Mouse (Mus musculus) forebrain, embryonic 16.5 days (tissue): ENCODE measurements at regions not wholly inside any gene's neighbourhood (a gene's known extent, or its start where the extent isn't known, plus 50 kb on each side); places are given as distances from the start of the nearest gene placed in this dataset.
A peak's percentile ranks its signal among the peaks of the same experiment; 100 is the strongest.
"Not testable (repeated sequence)": the region's sequence is repeated elsewhere in the genome, so short reads cannot be mapped to it uniquely, and the experiment has no call there.

Experiments
- ATAC-seq: fragments of 200-750 bp; cut with Nextera tagmentation; 2 replicates; pipeline ENCODE4 v1.8.0; 2017; ENCODE audit warnings: mild to moderate bottlenecking, moderate library complexity
- H3K27ac ChIP-seq: fragments of 300-500 bp; sonication (generic); 2 replicates; pipeline ENCODE4 v1.5.1; 2014; ENCODE audit warnings: low read length, control low read depth
- H3K27me3 ChIP-seq: fragments of 300-500 bp; sonication (generic); replicated peaks from 2 replicates; pipeline ENCODE4 v1.6.1; 2014; ENCODE audit warnings: low read length; ENCODE audit not compliant: control insufficient read depth, insufficient read depth
- H3K36me3 ChIP-seq: fragments of 300-500 bp; sonication (generic); 2 replicates; pipeline ENCODE4 v1.6.1; 2014; ENCODE audit not compliant: control insufficient read depth, insufficient read depth
- H3K4me1 ChIP-seq: fragments of 300-500 bp; sonication (generic); replicated peaks from 2 replicates; pipeline ENCODE4 v1.6.1; 2014; ENCODE audit warnings: low read length; ENCODE audit not compliant: control insufficient read depth, insufficient read depth
- H3K4me2 ChIP-seq: fragments of 300-500 bp; sonication (generic); 2 replicates; pipeline ENCODE4 v1.6.1; 2014; ENCODE audit warnings: mild to moderate bottlenecking, low read length, control low read depth
- H3K4me3 ChIP-seq: fragments of 300-500 bp; sonication (generic); replicated peaks from 2 replicates; pipeline ENCODE4 v1.5.1; 2014; ENCODE audit warnings: mild to moderate bottlenecking, low read length, control low read depth
- H3K9ac ChIP-seq: fragments of 300-500 bp; sonication (generic); replicated peaks from 2 replicates; pipeline ENCODE4 v1.6.1; 2014; ENCODE audit warnings: low read depth, low read length, control low read depth
- H3K9me3 ChIP-seq: fragments of 300-500 bp; sonication (generic); 2 replicates; pipeline ENCODE4 v1.6.1; 2016; ENCODE audit warnings: low read length; ENCODE audit not compliant: control insufficient read depth
- WGBS: fragments of 180-500 bp; shearing (Covaris S2); extraction: QIAGEN DNeasy Blood & Tissue Kit; methylation state at CpG from one replicate; pipeline ENCODE4 v1.1.7; 2014; 5-methylcytosine and 5-hydroxymethylcytosine counted together

DNA sequence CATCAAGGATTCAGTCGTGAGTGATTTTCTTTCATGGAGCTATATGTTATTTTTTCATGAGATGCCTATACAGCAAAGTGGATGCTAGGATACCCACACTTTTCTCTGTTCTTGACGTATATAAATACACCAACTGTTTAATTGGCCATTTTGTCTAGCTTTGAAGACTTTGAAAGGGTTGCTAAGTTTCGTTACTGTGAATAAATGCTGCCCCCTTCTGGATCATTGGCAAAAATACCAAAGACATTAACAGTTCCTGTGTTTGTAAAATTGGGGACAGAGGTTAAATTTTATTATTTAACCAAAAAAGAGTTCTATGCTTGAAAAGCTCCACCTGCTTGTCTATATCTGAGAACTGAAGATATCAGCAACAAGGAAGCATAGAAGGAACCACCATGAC, 3624.1 kb downstream of the 9330182O14Rik start:
- ATAC-seq = peak; percentile 28; the same call in 1 of the 2 replicates
- no peak overlapping the region for H3K9ac ChIP-seq
- no peak overlapping the region for H3K4me3 ChIP-seq
- H3K4me2 ChIP-seq = no peak overlapping the region
- WGBS = 20% methylated on average over 3 of the region's 3 CpGs
- H3K27ac ChIP-seq = no peak overlapping the region
- no peaks in the 10 kb centered on the region for H3K36me3 ChIP-seq
- H3K4me1 ChIP-seq = no peaks in the 10 kb centered on the region
- H3K27me3 ChIP-seq = no peaks in the 10 kb centered on the region
- H3K9me3 ChIP-seq = no peaks in the 10 kb centered on the region

DNA sequence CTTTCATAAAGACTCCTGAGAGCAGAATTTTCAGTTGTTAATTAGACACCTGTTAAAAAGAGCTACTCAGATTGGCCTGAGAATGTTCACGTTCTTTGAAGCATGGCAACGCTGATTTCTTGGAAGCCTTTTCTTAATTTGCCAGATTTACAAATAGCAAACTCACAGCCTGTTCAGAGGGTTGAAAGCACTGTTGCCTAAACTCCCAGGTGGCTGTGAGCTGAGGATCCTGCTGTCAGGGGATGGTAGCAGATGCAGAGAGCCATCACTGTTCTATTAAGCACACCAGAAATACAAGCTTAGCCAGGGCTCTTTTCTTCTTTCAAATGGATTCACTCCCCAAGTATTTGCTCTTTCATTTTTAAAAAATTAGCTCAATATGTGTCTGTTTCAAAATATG, 3630.4 kb downstream of the 9330182O14Rik start:
- 39% methylated on average over 2 of the region's 2 CpGs for WGBS
- Histone ChIP-seq H3K4me3 (no peak overlapping the region), H3K36me3 (no peaks in the 10 kb centered on the region), H3K27ac (no peak overlapping the region), H3K9ac (no peak overlapping the region), H3K27me3 (no peaks in the 10 kb centered on the region), H3K4me2 (no peak overlapping the region), H3K9me3 (no peaks in the 10 kb centered on the region), H3K4me1 (no peaks in the 10 kb centered on the region)
- ATAC-seq = peak; percentile 88

DNA sequence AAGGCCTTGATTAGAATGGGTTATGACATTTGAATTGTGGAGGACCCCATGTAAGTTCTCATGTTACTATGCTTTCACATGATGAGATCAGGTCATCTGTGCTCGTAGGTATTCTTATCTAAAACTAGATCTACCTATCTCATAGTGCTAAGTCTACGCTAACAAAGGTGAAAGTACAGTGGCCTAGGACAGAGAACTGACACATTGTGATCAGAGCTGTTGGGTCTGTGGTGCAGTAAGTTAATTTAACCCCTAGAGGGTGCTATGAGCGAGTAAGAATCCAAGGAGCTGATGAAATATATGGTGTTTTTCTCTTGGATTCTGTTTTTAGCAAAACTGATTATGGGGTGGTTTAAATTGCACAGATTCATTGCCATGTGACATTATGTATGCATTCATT, 3638.6 kb downstream of the 9330182O14Rik start:
- Histone ChIP-seq H3K4me1 (no peaks in the 10 kb centered on the region), H3K9me3 (no peaks in the 10 kb centered on the region), H3K4me3 (no peak overlapping the region), H3K9ac (no peak overlapping the region), H3K36me3 (no peaks in the 10 kb centered on the region), H3K27me3 (no peaks in the 10 kb centered on the region), H3K4me2 (no peak overlapping the region), H3K27ac (no peak overlapping the region)
- peak; percentile 82 for ATAC-seq
- 39% methylated on average over 3 of the region's 3 CpGs for WGBS

DNA sequence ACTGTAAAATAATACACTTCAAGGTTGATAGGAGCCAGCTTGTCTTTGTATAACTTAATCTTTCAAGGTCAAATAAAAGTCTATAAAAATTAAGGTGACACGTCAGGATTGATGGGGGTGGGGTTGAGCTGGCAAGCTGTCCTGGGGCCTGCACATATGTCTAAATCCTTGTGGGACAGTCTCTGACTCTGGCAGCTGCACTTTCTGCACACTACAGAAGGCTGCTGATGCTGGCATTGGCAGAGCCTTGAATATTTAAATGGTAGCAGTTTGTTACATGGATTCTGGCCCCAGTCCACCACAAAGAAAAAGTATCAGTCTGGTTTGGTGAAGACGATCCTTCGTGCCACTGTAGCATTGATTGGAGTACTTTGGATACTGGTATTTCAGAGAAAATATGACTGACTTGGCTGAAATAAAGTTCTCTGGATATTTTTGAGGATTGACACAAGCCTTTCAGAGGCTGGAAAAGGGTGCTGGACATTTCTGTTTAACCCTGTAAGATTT, 3648.0 kb downstream of the 9330182O14Rik start:
- H3K36me3 ChIP-seq, H3K9me3 ChIP-seq, H3K4me3 ChIP-seq, H3K27me3 ChIP-seq, H3K9ac ChIP-seq, H3K4me2 ChIP-seq, H3K4me1 ChIP-seq: not testable (repeated sequence)
- peak; percentile 95 for ATAC-seq
- WGBS = 45% methylated on average over 3 of the region's 3 CpGs
- H3K27ac ChIP-seq = peak overlapping the region; percentile 71

DNA sequence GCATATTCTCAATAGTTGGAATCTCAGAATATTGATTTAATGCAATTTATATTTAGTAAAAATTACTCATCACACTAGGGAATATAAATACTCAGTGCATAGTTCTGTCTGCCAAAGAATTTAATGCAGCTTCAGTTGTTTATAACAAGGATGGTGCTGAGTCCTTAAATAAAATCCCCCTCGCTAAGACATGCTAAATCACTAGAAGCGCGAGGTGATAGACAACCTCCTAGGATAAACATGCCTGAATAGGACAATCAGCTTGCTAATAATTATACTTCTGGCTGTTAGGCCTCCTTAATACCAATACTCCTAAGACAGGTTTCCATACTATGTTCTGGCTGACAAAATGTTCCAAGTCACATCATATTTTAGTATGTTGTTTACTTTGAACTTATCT, 3650.0 kb downstream of the 9330182O14Rik start:
- Histone ChIP-seq H3K4me2 (no peak overlapping the region), H3K27me3 (no peaks in the 10 kb centered on the region), H3K9ac (no peak overlapping the region), H3K4me3 (no peak overlapping the region), H3K27ac (no peak overlapping the region), H3K4me1 (no peaks in the 10 kb centered on the region), H3K36me3 (no peaks in the 10 kb centered on the region), H3K9me3 (no peaks in the 10 kb centered on the region)
- WGBS = 49% methylated on average over 3 of the region's 3 CpGs
- ATAC-seq = peak; percentile 57

DNA sequence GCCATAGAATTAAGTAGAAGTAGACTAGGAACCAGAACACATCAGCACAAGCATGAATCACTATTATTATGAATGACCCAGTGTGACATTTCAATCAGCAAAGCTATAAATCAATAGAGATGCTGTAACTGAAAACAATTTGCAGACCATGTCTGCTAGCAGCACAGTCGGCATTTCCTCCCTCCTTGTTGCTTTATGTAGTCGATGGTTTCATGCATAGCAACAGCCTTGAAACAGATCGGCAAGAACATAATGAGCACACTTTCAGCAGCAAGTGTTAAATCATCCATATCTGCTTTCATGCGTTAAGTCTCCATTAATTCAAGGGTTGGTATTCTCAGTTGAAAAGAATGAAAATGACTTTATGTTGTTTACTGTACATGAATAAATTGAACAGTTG, 3669.2 kb downstream of the 9330182O14Rik start:
- no peak overlapping the region for H3K4me2 ChIP-seq
- 9% methylated on average over 4 of the region's 4 CpGs for WGBS
- H3K27me3 ChIP-seq = no peaks in the 10 kb centered on the region
- no peak overlapping the region for H3K9ac ChIP-seq
- no peaks in the 10 kb centered on the region for H3K36me3 ChIP-seq
- peak; percentile 89 for ATAC-seq
- H3K27ac ChIP-seq = peak overlapping the region; percentile 54
- no peaks in the 10 kb centered on the region for H3K4me1 ChIP-seq
- H3K9me3 ChIP-seq = no peaks in the 10 kb centered on the region
- no peak overlapping the region for H3K4me3 ChIP-seq
